ENCODE assay signal across 25 mouse cellular contexts in genomic region chr3:152356751-152357150, GRCm38 (mm10). TPM values are rescaled to one million over a fixed set of nuclear protein-coding genes. Genes with fewer than 3 reads are reported as not detected.
A peak's percentile ranks its signal among the peaks of the same experiment; 100 is the strongest.
DNase-seq lines count a peak whose midpoint lies in the region; ATAC-seq and TF ChIP-seq lines count a peak whose summit lies in the region.
"Had no signal": no experiment of that assay in that cellular context is flagged by ENCODE, and none has a peak within 500 bp of the region (broad histone marks: within the 10 kb centered on the region; RNA-seq: fewer than 3 reads in every experiment).

No protein-coding gene starts in this region.

- H3K79me2 ChIP-seq in CH12.LX (replicated peaks; ENCODE audit: control insufficient read depth, extremely low read depth, insufficient read depth, poor library complexity, severe bottlenecking), result peaks cover 12% of the 10 kb centered on the region

- H3K9me3 ChIP-seq in CH12.LX (replicated peaks; ENCODE audit: low read length), result no peaks in the 10 kb centered on the region
- no peaks in the 10 kb centered on the region for H3K9me3 ChIP-seq in kidney, embryonic 16.5 days (ENCODE audit: low read length)
- H3K9me3 ChIP-seq: embryonic facial prominence, embryonic 15.5 days; hindbrain, embryonic 13.5 days; liver, embryonic 13.5 days; lung, embryonic 15.5 days; midbrain, embryonic 15.5 days; neural tube, embryonic 13.5 days had no signal

- TF ChIP-seq RAD21 in CH12.LX (IDR thresholded peaks at IDR 0.05; ENCODE audit: low read depth, low read length), result no peak; the same call in 1 of the 2 replicates

- peak overlapping the region; percentile 61 for H3K9ac ChIP-seq in CH12.LX (ENCODE audit: insufficient read depth, low read depth)
- H3K9ac ChIP-seq in kidney, embryonic 16.5 days (replicated peaks; ENCODE audit: low read length), result no peak overlapping the region
- H3K9ac ChIP-seq: embryonic facial prominence, embryonic 15.5 days; hindbrain, embryonic 13.5 days; liver, embryonic 13.5 days; lung, embryonic 15.5 days; midbrain, embryonic 15.5 days; neural tube, embryonic 13.5 days had no signal

- no peaks in the 10 kb centered on the region; the same call in 1 of the 2 replicates for H3K36me3 ChIP-seq in kidney, adult 2 months (ENCODE audit: control insufficient read depth, insufficient read depth, low read length)
- H3K36me3 ChIP-seq in CH12.LX (replicated peaks in 1 of 2; ENCODE audit: control insufficient read depth in 1 of 2, insufficient read depth in 1 of 2, low read length in 1 of 2), result peaks cover 30 to 51% of the 10 kb centered on the region in 2 experiments
- H3K36me3 ChIP-seq in kidney, embryonic 16.5 days (ENCODE audit: insufficient read depth, low read length), result peaks cover 17% of the 10 kb centered on the region

- TF ChIP-seq POLR2A in kidney, adult 2 months (IDR thresholded peaks at IDR 0.05; ENCODE audit: low read depth, low read length), result no peak
- peak; percentile 51 for TF ChIP-seq POLR2A in CH12.LX (IDR thresholded peaks at IDR 0.05; ENCODE audit: low read depth, low read length)

- H3K27me3 ChIP-seq in kidney, adult 2 months (replicated peaks; ENCODE audit: control insufficient read depth, insufficient read depth, low read length), result no peaks in the 10 kb centered on the region
- no peaks in the 10 kb centered on the region for H3K27me3 ChIP-seq in CH12.LX (replicated peaks)
- H3K27me3 ChIP-seq in kidney, embryonic 16.5 days (ENCODE audit: insufficient read depth, low read length), result no peaks in the 10 kb centered on the region
- H3K27me3 ChIP-seq: embryonic facial prominence, embryonic 15.5 days; hindbrain, embryonic 13.5 days; liver, embryonic 13.5 days; lung, embryonic 15.5 days; midbrain, embryonic 15.5 days; neural tube, embryonic 13.5 days had no signal

- H3K4me1 ChIP-seq in kidney, adult 2 months (ENCODE audit: control insufficient read depth, insufficient read depth, low read length), result no peaks in the 10 kb centered on the region; the same call in 1 of the 2 replicates
- peaks cover 16 to 44% of the 10 kb centered on the region in 2 experiments for H3K4me1 ChIP-seq in CH12.LX (ENCODE audit: control insufficient read depth in 1 of 2, insufficient read depth in 2 of 2)
- peaks cover 7% of the 10 kb centered on the region; the same call in 1 of the 2 replicates for H3K4me1 ChIP-seq in kidney, embryonic 16.5 days (ENCODE audit: insufficient read depth, low read length)

- peak overlapping the region; percentile 59 for H3K4me2 ChIP-seq in CH12.LX (ENCODE audit: insufficient read depth, low read depth, poor library complexity, severe bottlenecking)
- H3K4me2 ChIP-seq in kidney, embryonic 16.5 days (replicated peaks; ENCODE audit: low read depth, low read length), result no peak overlapping the region
- H3K4me2 ChIP-seq: embryonic facial prominence, embryonic 15.5 days; hindbrain, embryonic 13.5 days; liver, embryonic 13.5 days; lung, embryonic 15.5 days; midbrain, embryonic 15.5 days; neural tube, embryonic 13.5 days had no signal

- ATAC-seq in kidney, embryonic 16.5 days (ENCODE audit: low FRiP score, low TSS enrichment), result peak; percentile 90
- ATAC-seq: forebrain, embryonic 14.5 days; inflammation-experienced regulatory T-cells, adult 6 months; midbrain, embryonic 15.5 days had no signal

- in situ Hi-C loops in CH12.LX (cut with MboI; ENCODE audit: low pct_ligation_motif_present, low pct_unique_long_range_greater_than_20kb, low sequenced_read_pairs), result no loop called here

- peak; percentile 34 for DNase-seq in kidney, adult 2 months
- no peak for DNase-seq in kidney, adult 9 months
- peak; percentile 92 for DNase-seq in CH12.LX (ENCODE audit: extremely low read depth)
- peak; percentile 12 for DNase-seq in MN1 (ENCODE audit: low spot score)
- no peak for DNase-seq in lung, postnatal 36 days
- no peak for DNase-seq in urinary bladder, postnatal 4 days (ENCODE audit: low spot score in 2 of 2)
- DNase-seq in adrenal gland, postnatal 14 days, result no peak
- DNase-seq: cerebellum, adult 9-10 months; gastrocnemius, postnatal 25 days; heart, adult 2 months; liver, embryonic 13.5 days; retina, postnatal 1 day; right cerebral cortex, postnatal 4 days; thymus, postnatal 14 days had no signal

- TF ChIP-seq EP300 in CH12.LX (IDR thresholded peaks at IDR 0.05; ENCODE audit: low read length), result peak; percentile 70

- H3K4me3 ChIP-seq in kidney, adult 2 months (ENCODE audit: insufficient read depth, low read depth, low read length), result no peak overlapping the region
- no peak overlapping the region for H3K4me3 ChIP-seq in CH12.LX (replicated peaks in 1 of 3; ENCODE audit: low read depth in 2 of 3, low read length in 2 of 3, poor library complexity in 1 of 3)
- H3K4me3 ChIP-seq in kidney, embryonic 16.5 days (ENCODE audit: low read length), result no peak overlapping the region
- H3K4me3 ChIP-seq: embryonic facial prominence, embryonic 15.5 days; heart, adult 2 months; hindbrain, embryonic 13.5 days; left cerebral cortex, adult 2 months; liver, embryonic 13.5 days; lung, embryonic 15.5 days; midbrain, embryonic 15.5 days; myocyte; neural tube, embryonic 13.5 days had no signal

- dilution Hi-C loops in CH12.LX (cut with MboI; ENCODE audit: extremely low pct_ligation_motif_present, extremely low pct_unique_long_range_greater_than_20kb, low sequenced_read_pairs), result no loop called here

- TF ChIP-seq CTCF in kidney, adult 2 months (conservative IDR thresholded peaks at IDR 0.05; ENCODE audit: insufficient read depth, insufficient read length, low read depth, low read length), result no peak
- TF ChIP-seq CTCF in CH12.LX (conservative IDR thresholded peaks at IDR 0.05 in 1 of 2, IDR thresholded peaks at IDR 0.05 in 1 of 2; ENCODE audit: low read depth in 2 of 2, low read length in 2 of 2), result no peak

- no peak overlapping the region for H3K27ac ChIP-seq in kidney, adult 2 months (ENCODE audit: insufficient read depth, low read depth, low read length)
- H3K27ac ChIP-seq in CH12.LX (ENCODE audit: insufficient read depth, low read depth), result no peak overlapping the region
- H3K27ac ChIP-seq in kidney, embryonic 16.5 days (ENCODE audit: low read length), result no peak overlapping the region
- H3K27ac ChIP-seq: embryonic facial prominence, embryonic 15.5 days; heart, adult 2 months; hindbrain, embryonic 13.5 days; left cerebral cortex, adult 2 months; lung, embryonic 15.5 days; macrophage; midbrain, embryonic 15.5 days; neural tube, embryonic 13.5 days had no signal

- 39% methylated on average over 9 of the region's 9 CpGs for WGBS in kidney, adult 2 months
- WGBS in kidney, embryonic 16.5 days, result 39% methylated on average over 9 of the region's 9 CpGs

TF ChIP-seq in CH12.LX, 34 proteins besides CTCF, POLR2A, EP300 and RAD21 (continues in another document):
- TF ChIP-seq ELF1 (IDR thresholded peaks at IDR 0.05; ENCODE audit: low read depth, low read length), result peak; percentile 72
- 0 out of 2 replicates have a peak, but pooled peaks have one; percentile 26 for TF ChIP-seq KAT2A (IDR thresholded peaks at IDR 0.05; ENCODE audit: insufficient replicate concordance, low read length)
- TF ChIP-seq MEF2A (IDR thresholded peaks at IDR 0.05; ENCODE audit: borderline replicate concordance, low read depth, low read length), result peak; percentile 76
- TF ChIP-seq ZKSCAN1 (IDR thresholded peaks at IDR 0.05; ENCODE audit: borderline replicate concordance, low read depth, low read length), result no peak
- peak; percentile 97 for TF ChIP-seq MAX (IDR thresholded peaks at IDR 0.05; ENCODE audit: low read length)
- 0 out of 2 replicates have a peak, but pooled peaks have one; percentile 35 for TF ChIP-seq E2F4 (IDR thresholded peaks at IDR 0.05; ENCODE audit: insufficient replicate concordance, low read depth, low read length)
- peak; percentile 40 for TF ChIP-seq HCFC1 (IDR thresholded peaks at IDR 0.05; ENCODE audit: low read depth, low read length)
- 0 out of 2 replicates have a peak, but pooled peaks have one; percentile 59 for TF ChIP-seq RCOR1 (conservative IDR thresholded peaks at IDR 0.05; ENCODE audit: low read depth, low read length)
- peak; percentile 97 for TF ChIP-seq MYC (IDR thresholded peaks at IDR 0.05; ENCODE audit: low read depth, low read length)
- TF ChIP-seq MAZ (IDR thresholded peaks at IDR 0.05; ENCODE audit: low read depth, low read length), result 0 out of 2 replicates have a peak, but pooled peaks have one; percentile 68
- peak; percentile 88 for TF ChIP-seq ETS1 (conservative IDR thresholded peaks at IDR 0.05; ENCODE audit: low read depth, low read length)
- TF ChIP-seq NELFE (IDR thresholded peaks at IDR 0.05; ENCODE audit: low read depth, low read length), result 0 out of 2 replicates have a peak, but pooled peaks have one; percentile 39
- TF ChIP-seq PAX5 (IDR thresholded peaks at IDR 0.05; ENCODE audit: low read length), result no peak
- TF ChIP-seq ZC3H11A (IDR thresholded peaks at IDR 0.05; ENCODE audit: low read depth, low read length), result no peak
- peak; percentile 94 for TF ChIP-seq BHLHE40 (IDR thresholded peaks at IDR 0.05; ENCODE audit: low read depth, low read length)
- peak; percentile 39 for TF ChIP-seq NRF1 (IDR thresholded peaks at IDR 0.05; ENCODE audit: low read depth, low read length)
- TF ChIP-seq MXI1 (IDR thresholded peaks at IDR 0.05; ENCODE audit: low read depth, low read length), result peak; percentile 96
- TF ChIP-seq GABPA (IDR thresholded peaks at IDR 0.05; ENCODE audit: insufficient replicate concordance, low read depth, low read length), result no peak
- TF ChIP-seq USF1 (IDR thresholded peaks at IDR 0.05; ENCODE audit: low read depth, low read length), result peak; percentile 69

RNA-seq across cellular contexts. Expression of gene Usp33, which starts 10.5 kb away (rescaled TPM):
- 21.0 and 23.7 TPM in 2 replicates for polyA plus RNA-seq in kidney, adult 2 months (2012; rRNA removed)
- 48.8 and 48.9 TPM in 2 replicates for total RNA-seq in CH12.LX (2012; rRNA removed)
- 54.7 and 65.5 TPM in 2 replicates for total RNA-seq in CH12.LX (2014; rRNA removed)
- 35.8 and 38.3 TPM in 2 replicates for polyA plus RNA-seq in CH12.LX (2012; ENCODE audit: insufficient read length, low read depth)
- 45.7 and 46.2 TPM in 2 replicates for polyA plus RNA-seq in kidney, embryonic 16.5 days (2015; fragmentation: Nextera tagmentation; extraction: Ambion mirVana)
- 73.5 and 83.9 TPM in 2 replicates for total RNA-seq in adrenal gland, postnatal 14 days (2021)

RNA-seq across cellular contexts. Expression of gene Miga1, which starts 16.5 kb away (rescaled TPM):
- 10.1 and 10.6 TPM in 2 replicates for polyA plus RNA-seq in kidney, adult 2 months (2012; rRNA removed)
- total RNA-seq in CH12.LX (2012; rRNA removed), result 30.7 and 32.5 TPM in 2 replicates
- total RNA-seq in CH12.LX (2014; rRNA removed), result 23.1 and 25.3 TPM in 2 replicates
- 41.1 and 44.7 TPM in 2 replicates for polyA plus RNA-seq in CH12.LX (2012; ENCODE audit: insufficient read length, low read depth)
- 17.3 and 21.1 TPM in 2 replicates for polyA plus RNA-seq in kidney, embryonic 16.5 days (2015; fragmentation: Nextera tagmentation; extraction: Ambion mirVana)
- 9.3 and 11.5 TPM in 2 replicates for total RNA-seq in adrenal gland, postnatal 14 days (2021)

RNA-seq across cellular contexts. Expression of gene Zzz3, which starts 38.5 kb away (rescaled TPM):
- polyA plus RNA-seq in kidney, adult 2 months (2012; rRNA removed), result 19.1 and 19.5 TPM in 2 replicates
- total RNA-seq in CH12.LX (2012; rRNA removed), result 64.2 and 77.7 TPM in 2 replicates
- 116 and 131 TPM in 2 replicates for total RNA-seq in CH12.LX (2014; rRNA removed)
- polyA plus RNA-seq in CH12.LX (2012; ENCODE audit: insufficient read length, low read depth), result 88.4 and 94.9 TPM in 2 replicates
- 50.3 and 54.5 TPM in 2 replicates for polyA plus RNA-seq in kidney, embryonic 16.5 days (2015; fragmentation: Nextera tagmentation; extraction: Ambion mirVana)
- 32.8 and 37.5 TPM in 2 replicates for total RNA-seq in adrenal gland, postnatal 14 days (2021)

Comparison
In these comparisons a context has a peak if more than half of its experiments do, and no peak if none do; other contexts are left out.
1. DNase-seq: peak in kidney, adult 2 months (single experiment), CH12.LX (single experiment) and MN1 (single experiment); none in kidney, adult 9 months (single experiment), lung, postnatal 36 days (single experiment), urinary bladder, postnatal 4 days (0 of 2) and adrenal gland, postnatal 14 days (single experiment).